Mouse (Mus musculus): ENCODE data around the gene St14.
"Not testable (repeated sequence)": the region's sequence is repeated elsewhere in the genome, so short reads cannot be mapped to it uniquely, and the experiment has no call there.

St14 gene

DNA sequence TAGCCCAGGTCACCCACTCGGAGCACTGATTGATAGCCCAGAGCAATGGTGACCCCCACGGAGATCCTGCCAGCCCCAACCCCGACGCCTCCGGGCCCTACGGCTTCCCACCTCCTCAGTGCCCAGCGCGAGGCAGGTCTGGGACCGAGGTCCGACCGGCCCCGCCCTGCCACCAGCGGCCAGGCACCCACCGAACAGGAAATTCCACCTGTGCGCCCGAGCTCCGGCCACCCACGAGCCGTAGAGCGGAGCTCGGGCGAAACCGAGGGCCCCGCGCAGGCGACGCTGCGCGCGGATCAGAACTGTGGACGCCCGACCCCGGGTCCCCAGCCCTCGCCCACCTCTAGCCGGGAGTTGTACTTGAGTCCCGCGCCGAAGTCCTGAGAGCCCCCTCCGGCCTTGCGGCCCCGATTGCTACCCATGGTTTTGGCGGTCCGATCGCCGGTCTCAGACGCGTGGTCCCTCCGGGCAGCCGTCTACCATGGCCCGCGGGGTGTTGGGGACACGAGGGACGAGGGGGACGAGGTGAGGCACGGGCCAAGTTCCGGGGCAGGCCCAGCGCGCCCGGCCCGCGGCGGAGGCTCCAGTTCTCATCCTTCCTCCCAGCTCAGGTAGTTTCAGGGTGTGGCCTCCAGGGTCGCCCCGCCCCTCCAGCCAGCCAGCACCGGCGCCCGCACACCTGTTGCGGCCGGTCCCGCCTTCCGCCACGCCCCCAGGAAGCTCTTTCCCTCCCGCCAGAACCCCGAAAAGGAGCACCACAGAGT lies at the start of gene St14:
Gene St14, minus strand, starts transcription at position 649 of the 764 bp plus-strand sequence.
- DNase-seq (ENCODE audit: low spot score): no peak

DNA sequence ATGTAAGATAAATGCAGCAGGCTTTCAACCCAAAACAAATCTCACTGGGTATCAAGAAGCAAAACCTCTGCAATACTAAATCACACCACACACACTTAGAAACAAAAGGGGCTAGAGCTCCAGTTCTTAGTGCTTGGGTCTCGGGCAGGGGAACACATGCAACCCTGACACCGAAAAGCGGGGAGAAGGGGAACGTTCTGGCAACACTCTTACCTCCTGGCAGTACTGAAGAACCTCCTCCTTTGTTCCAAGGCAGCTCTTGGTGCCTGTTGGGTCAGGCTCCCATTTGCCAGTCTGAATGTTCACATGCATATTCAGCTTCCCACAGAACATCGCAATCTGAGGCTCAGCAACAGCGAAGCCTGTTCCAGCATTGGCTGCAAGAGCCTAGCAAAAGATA lies 46.0 kb upstream of the St14 start:
- peak; percentile 20 for DNase-seq (ENCODE audit: low spot score)

DNA sequence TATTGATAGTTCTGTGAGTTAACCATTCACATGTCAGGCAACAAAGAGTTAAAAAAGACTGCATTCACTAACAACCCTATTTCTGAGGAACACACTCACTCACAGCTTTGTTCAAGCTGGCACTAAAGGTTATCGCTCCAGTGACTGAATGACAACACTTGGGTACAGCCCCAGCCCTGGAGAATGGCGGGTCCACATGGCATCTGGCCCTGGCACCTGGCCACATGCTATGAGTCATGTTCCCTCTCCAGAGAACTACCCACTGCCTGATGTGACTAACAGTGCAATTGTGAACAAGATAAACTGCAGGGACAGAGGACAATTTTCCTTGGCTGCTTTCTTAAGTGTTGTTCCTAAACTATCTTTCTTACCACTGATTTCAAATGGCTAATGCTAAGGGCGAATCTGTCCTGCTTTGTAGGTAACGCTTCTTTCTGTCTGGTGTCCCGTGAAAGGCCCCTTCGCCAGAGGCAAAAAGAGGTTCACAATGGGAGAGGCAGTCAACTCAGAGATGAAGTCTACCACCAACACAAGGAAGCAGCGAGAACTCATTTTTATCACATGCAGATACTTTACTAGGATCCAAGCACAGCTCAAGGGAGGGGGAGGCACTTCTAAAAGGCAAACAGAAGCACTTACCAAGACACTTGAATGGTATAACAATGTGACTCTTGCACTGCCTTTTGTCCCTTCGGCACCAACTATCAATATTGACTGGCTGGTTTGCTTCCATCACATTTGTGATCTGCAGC lies 44.9 kb upstream of the St14 start:
- DNase-seq (ENCODE audit: low spot score): peak; percentile 92

DNA sequence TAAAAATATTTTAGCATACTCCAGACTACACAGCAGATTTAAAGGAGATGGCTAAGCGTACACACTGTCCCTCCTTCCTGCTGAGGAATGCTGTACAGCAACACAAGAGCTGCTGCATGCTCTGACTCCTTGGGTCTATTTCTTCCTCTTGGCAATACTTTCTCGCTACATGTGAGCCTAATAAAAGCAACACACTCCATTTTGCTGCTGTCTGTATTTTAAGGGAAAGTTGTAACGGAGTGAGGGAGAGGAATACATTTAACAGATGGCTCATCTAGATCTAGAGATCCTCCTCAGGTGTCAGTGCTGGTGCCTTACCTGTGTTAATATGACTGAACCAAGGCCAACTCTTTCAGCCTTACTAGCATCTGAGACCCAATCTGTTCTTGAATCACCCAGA lies 44.3 kb upstream of the St14 start:
- DNase-seq (ENCODE audit: low spot score): no peak

DNA sequence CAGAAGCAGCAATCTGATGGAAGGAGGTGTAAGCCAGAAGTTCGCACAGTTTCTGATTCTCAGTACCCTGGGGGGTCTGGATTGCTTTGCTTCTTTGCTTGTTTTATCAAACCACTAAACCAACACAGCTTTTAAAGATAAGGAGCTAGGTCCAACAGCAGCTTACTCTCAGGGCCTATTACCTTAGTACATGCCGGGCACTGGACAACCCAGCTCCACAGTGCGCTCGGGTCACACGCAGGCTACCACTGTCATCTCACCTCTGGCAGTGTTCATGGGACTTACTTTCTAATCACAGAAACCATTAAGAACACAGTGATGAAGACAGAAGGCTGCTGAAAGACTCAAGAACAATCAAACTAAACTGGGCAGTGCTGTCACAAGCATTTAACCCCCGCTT lies 43.7 kb upstream of the St14 start:
- DNase-seq (ENCODE audit: low spot score): no peak

DNA sequence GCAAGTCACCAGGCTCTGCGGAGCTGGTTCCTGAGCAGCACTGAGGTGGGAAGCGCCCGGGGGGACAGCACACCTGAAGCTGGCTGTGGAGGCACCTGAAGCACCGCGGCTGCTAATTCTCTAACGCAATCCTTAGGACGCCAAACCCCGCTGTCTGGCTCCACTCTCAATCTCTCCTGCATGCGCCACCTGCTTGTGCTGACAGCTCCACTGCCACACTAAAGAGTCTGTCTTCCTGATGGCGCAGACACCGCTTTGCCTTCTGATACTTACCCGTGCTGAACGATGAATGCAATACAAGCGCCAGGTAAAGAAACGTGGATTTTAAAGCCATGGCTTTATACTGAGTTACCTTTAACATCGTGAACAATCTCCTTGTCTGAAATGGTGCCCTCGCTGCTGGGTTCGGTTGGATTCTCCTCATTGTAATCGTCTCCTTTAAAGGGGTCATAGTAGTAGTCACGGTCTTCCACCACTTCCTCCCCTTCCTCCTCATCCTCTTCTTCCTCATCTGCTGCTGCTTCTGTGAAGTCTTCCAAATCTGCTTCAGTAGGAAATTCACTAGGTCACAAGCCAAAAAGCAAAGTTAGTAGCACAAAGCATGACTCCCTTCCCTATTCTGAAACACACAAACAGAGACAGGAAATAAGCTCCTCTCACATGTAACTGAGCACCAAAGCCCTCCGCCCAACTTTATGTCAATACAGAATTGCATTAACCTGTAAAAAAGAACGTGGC lies 36.9 kb upstream of the St14 start:
- DNase-seq (ENCODE audit: low spot score): no peak

DNA sequence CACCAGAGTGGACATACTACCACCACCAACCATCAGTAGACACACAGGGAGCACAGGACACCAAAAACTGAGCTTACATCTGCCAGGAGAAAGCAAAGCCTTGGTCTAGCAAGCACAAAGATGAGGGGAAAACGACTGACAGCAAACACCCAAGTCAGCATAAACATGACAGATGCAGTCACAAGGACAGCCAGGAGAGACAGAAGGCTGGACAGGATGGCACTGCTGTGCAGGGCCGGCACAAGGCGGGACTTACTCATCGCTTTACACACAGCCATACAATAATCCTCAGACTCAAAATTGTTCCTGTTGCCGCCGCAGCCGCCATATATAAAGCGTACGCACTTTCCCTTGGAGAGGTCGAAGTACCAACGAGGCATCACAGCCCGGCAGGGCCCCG lies 35.7 kb upstream of the St14 start:
- no peak for DNase-seq (ENCODE audit: low spot score)

DNA sequence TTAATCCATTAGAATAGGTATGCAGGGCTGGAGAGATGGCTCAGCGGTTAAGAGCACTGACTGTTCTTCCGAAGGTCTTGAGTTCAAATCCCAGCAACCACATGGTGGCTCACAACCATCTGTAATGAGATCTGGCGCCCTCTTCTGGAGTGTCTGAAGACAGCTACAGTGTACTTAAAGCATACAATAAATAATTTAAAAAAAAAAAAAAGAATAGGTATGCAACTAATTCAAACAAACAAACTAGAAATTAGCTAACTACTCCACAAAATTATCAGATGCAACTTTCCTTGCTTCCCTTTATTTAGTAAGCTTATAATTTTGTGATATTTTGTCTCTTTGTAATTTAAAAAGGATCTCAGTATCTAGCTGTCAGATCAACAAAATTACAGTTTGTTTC lies 33.9 kb upstream of the St14 start:
- DNase-seq (ENCODE audit: low spot score): not testable (repeated sequence)

DNA sequence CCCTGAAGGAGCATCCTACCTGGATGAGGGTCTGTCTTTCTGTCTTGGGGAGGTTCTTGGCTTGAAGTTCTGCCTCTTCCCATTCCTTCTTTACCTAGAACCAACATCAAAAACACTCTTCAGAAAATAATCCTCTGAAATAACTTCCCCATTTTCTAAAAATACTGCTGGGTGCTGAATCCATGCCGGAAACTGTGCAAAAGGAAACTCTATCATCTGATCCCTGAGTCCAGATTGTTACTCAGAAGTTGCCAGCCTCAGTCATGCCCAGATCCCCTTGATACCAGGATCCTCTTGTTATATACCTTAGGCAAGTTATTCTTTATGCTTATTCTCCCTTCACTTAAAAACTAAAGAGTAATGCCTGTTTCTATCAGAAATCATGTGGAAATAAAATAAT lies 31.7 kb upstream of the St14 start:
- DNase-seq (ENCODE audit: low spot score): no peak

DNA sequence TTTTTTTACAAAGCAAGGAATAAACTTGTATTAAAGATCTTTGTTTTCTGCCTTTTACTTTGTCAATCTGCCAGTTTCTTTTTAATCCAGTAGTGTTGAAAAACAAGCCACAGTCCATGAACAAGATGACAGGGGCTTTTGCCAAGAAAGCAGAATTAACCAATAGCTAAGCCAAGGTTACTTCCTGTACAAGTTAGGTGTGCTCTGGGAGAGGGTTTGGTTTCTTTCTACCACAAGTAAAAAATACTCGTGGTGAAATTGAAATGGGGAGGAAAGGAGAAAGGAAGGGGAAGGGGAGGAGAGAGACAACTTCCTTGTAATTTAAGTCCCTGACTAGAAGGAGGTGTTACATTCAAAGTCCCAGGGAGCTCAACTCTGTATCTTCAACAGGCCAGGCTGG lies 31.3 kb upstream of the St14 start:
- DNase-seq (ENCODE audit: low spot score): no peak

DNA sequence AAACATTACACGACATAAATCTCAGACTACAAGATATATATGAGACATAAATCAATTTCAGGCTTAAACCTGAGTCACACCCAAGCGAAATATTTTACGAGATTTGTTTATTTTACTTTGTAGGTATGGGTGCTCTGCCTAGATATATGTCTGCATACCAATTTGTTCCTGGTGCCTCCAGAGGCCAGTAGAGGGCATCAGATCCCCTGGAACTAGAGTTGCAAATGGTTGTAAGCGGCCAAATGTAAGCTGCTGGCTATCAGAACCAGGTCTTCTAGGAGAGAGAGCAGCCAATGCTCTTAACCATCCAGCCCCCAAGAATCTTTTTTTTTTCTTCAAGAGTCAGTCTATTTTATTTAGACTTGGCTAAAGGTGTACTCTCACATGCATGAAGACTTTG lies 28.3 kb upstream of the St14 start:
- DNase-seq (ENCODE audit: low spot score): no peak

DNA sequence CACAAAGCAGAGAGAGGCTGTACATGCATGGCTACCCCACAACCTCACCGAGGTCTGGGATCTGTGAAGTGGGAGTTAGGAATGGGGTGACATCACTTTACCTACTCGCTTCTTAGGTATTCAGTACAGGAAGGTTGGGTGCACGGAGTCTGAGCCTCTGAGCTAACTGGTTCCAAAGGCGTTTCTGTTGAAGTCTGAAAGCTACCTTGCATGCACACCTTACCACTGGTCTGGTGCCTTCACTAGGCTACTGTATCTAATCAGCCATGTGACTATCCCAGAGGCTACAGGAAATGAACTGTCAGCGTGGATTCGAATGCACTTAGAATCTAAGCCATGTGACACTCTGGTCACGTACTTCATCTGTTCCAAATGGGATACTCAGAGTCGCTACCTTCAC lies 24.9 kb upstream of the St14 start:
- DNase-seq (ENCODE audit: low spot score): no peak

DNA sequence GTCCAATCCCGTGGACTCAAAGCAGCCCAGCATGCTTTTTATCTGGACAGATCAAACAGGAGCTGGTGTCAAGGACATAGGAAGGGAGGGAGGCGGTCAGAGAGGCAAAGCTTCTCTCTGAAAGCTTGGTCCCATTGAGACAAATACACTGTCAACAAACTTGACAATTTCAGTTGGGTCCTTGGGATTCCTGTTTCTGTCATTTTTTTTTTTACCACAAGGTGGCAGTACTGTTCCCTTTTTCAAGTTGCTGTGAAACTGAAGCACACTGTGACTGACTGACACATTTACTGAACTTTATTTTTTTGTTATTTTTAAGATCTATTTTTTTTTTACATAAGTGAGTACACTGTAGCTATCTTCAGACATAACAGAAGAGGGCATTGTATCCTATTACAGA lies 19.4 kb upstream of the St14 start:
- DNase-seq (ENCODE audit: low spot score): no peak

DNA sequence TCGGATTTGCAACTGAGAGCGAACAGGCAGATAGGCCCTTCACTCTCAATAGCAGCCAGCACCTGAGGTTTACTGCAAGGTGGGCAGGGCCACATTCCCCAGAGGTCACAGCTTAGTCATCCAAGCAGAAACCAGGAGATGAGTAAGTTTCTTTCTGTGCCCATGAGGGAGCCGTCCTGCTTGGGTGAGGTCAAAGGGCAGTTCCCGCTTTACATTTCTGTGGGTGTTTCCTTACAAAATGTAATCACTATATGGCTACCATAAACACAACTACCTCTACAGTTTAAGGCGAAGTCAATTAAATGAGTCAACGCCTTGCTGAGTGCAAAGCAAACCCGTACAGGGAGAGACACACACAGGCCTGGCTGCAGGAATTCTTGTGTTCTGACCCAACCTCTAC lies 16.5 kb upstream of the St14 start:
- DNase-seq (ENCODE audit: low spot score): no peak

DNA sequence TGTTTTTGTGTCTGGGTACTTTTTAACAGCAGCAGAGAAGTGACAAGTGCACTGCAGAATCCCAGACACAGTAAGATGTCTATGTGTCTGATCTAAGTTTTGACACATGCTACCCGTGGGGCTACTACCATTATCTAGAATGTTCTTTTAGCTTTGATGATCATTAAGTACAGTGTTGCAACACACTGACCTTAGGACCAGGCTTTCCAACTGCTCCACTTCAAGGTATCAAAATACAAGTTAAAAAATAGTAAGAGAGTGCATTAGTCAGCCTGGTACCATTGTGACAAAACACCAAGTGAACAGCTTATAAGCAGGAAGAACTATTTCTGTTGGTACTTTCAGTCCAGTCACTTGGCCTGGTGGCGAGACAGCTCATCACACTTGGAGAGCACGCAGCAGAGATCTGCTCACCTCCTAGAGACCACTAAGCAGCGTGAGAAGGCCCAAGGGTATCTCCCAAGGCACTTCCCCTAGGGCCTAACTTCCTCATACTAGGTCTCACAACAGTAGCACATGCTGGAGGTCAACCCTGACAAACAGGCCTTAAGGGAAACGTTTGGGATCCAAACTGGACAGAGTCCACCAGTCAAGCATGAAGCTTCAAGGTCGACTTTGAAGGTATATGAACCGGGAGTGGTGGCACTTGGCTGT lies 13.7 kb upstream of the St14 start:
- DNase-seq (ENCODE audit: low spot score): peak; percentile 60

DNA sequence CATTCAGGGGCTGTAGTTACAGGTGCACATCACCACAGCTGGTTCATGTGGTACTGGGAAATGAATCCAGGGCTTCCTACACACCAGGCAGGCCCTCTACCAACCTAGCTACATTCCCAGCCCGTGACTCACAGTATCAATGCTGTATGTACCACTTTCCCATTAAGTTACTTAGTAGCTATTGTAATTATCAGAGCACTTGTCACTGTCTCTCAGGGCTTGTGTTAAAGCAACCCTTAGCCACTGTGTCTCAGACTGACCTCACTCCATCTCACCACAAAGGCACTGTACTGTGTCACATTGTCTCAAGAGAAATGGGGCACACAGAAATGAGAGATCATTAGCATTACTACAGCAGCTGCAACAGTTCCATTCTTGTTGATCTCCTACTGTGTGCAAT lies 11.3 kb upstream of the St14 start:
- no peak for DNase-seq (ENCODE audit: low spot score)

DNA sequence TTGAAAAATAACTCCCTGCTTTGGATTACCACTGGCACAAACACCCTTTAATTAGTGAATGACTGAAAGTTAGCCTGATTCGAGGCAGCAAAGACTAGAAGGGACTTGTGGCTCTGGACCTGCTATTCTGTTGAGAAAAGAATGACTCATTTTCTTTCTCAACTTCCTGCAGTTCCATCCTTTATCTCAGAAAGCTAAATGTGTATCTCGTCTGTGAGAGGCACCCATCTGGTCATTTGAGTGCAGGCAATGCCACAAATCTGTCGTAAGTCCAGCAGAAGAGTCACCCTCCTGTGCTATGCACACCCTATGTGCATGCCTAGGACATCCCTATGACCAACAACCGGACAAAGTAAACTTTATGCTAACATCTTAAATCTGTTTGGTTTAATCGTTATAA lies 1.5 kb upstream of the St14 start:
- no peak for DNase-seq (ENCODE audit: low spot score)

DNA sequence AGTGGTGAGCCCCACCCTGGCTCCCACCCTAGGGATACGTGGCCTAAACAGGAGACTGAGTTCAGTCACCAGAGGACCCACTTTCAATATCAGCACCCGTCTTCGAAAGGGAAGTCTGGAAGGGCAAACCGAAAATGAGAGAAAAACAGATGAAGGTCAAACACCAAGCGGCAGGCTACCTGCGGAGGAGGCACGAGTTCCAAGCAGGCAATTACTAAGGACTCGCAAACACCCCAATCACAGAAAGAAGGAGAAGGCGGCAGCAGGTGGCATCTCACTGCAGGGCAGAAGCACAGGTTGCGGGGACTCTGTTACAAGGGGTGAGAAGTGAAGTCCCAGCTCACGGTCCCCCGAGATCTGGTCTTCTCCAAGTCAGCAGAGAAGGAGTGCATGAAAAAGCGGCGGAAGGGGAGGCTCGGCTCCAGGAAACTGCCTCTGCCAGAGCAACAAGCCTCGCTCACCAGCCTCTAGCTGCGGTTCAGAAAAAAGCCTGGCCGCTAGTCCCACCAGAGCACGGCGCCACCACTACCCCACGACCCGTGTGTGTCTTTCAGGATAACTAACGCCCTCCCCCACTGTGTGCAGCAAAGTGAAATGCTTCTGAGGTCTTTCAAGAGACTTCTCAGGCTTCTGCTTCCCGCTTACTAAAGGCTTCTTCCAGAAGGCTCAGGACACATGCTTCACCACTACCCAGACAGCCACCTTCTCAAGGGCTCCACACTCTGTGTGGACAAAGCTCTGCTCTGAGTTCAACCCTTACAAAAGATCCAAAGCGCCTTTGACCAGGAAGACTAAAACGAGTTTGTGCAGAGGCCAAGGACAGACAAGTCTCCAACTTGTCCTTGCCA lies 1.1 kb downstream of the St14 start:
- no peak for DNase-seq (ENCODE audit: low spot score)

DNA sequence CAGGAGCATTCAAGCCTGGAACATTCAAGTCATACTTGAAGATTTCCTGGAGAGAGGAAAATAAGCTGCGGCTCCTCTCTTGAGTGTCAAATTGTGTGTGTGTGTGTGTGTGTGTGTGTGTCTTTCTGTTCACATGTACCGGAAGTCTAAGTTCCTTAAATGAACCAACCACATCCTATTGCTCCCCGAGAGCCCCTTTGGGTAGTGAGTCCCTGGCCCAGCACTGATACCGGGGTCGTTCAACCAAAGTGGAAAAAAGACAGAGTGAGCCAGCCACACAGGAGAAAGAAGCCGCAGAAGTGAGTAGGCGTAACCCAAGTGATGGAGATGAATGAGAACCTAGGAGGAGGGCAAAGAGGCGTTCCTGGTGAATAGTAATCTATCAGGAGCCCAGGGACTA lies 1.7 kb downstream of the St14 start:
- DNase-seq (ENCODE audit: low spot score): no peak

DNA sequence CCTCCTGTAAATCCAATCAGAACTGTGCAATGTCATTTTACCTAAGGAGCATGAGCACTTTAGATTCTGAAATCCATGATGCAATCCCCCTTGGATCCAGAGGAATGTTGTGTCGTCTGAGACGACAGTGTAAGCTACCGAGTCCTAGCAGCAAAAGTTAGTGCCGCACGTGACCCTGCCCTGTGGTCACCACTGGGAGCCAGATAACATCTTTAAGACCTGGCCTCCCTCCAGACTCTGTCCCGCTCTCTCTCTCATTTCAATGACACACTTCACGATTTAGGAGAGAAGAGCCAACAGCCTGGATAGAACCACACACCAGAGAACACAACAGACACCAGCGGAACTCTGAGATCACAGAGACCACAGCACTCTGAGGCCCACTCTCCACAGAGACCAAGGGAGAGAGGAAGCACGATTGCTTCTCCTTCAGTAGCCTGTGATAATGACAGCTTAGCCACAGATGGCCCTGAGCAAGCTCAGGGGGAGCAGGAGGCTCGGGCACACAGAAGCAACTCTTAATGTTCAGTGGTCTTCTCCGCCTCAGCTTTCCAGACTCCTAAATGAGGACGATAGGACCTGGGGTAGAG lies 3.7 kb downstream of the St14 start:
- no peak for DNase-seq (ENCODE audit: low spot score)

DNA sequence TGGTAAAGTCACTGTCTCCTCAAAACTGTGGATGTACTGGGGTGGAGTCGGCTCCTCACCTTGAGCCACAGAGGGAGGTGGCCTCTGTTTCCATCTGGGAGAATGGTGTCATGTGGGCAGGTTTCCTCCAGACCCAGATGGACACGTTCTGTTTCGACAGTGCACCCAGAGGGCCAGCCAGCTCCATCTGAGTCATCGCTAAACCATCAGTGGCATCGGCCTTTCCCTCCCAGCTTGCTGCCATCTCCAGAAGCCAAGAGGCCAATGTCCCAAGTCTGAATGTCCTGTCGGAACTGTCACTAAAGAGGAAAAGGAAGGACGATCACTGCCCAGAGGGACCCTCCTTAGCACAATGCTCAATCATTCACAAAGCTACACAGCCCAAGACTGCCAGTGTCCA lies 5.6 kb downstream of the St14 start:
- DNase-seq (ENCODE audit: low spot score): no peak
